Mouse (Mus musculus) heart, embryonic 13.5 days (tissue): Measurements from ENCODE around the gene St8sia1. TPM values are rescaled to one million over a fixed set of nuclear protein-coding genes. Genes with fewer than 3 reads are reported as not detected.
A peak's percentile ranks its signal among the peaks of the same experiment; 100 is the strongest.

Experiments used
- ATAC-seq: fragments of 200-750 bp; cut with Nextera tagmentation; 2 replicates; pipeline ENCODE4 v1.8.0; 2017; ENCODE audit warnings: moderate TSS enrichment; ENCODE audit not compliant: insufficient number of reproducible peaks, low FRiP score, low TSS enrichment; ENCODE audit errors: extremely low read depth
- H3K27ac ChIP-seq: fragments of 300-500 bp; sonication (generic); replicated peaks from 2 replicates; pipeline ENCODE4 v1.5.1; 2015; ENCODE audit warnings: moderate library complexity, mild to moderate bottlenecking, inconsistent platforms
- H3K27me3 ChIP-seq: fragments of 300-500 bp; sonication (generic); replicated peaks from 2 replicates; pipeline ENCODE4 v1.6.1; 2015; ENCODE audit warnings: mild to moderate bottlenecking, inconsistent platforms
- H3K36me3 ChIP-seq: fragments of 300-500 bp; sonication (generic); 2 replicates; pipeline ENCODE4 v1.6.1; 2015; ENCODE audit warnings: mild to moderate bottlenecking, inconsistent platforms
- H3K4me1 ChIP-seq: fragments of 300-500 bp; sonication (generic); 2 replicates; pipeline ENCODE4 v1.6.1; 2015; ENCODE audit warnings: inconsistent platforms
- H3K4me2 ChIP-seq: fragments of 300-500 bp; sonication (generic); 2 replicates; pipeline ENCODE4 v1.6.1; 2015; ENCODE audit warnings: inconsistent platforms, mild to moderate bottlenecking, moderate library complexity
- H3K4me3 ChIP-seq: fragments of 300-500 bp; sonication (generic); 2 replicates; pipeline ENCODE4 v1.5.1; 2015; ENCODE audit warnings: moderate library complexity, mild to moderate bottlenecking, inconsistent platforms
- H3K9ac ChIP-seq: fragments of 300-500 bp; sonication (generic); 2 replicates; pipeline ENCODE4 v1.6.1; 2015; ENCODE audit warnings: inconsistent platforms, mild to moderate bottlenecking, moderate library complexity
- H3K9me3 ChIP-seq: fragments of 300-500 bp; sonication (generic); 2 replicates; pipeline ENCODE4 v1.6.1; 2016; ENCODE audit warnings: inconsistent platforms
- WGBS: fragments of 180-500 bp; shearing (Covaris S2); methylation state at CpG from one replicate; pipeline ENCODE4 v1.1.7; 2015; ENCODE audit warnings: mixed read lengths; 5-methylcytosine and 5-hydroxymethylcytosine counted together
- polyA plus RNA-seq: library from polyadenylated mRNA; unstranded; fragments of >200 nt; fragmentation: Nextera tagmentation; extraction: Ambion mirVana; gene quantifications from 2 replicates; pipeline ENCODE4 v1.2.1, GENCODE M21; 2015

St8sia1 gene
- polyA plus RNA-seq, 1 experiment from 2014 or later: 2.0 TPM

GRCm38 (mm10) chr6:142779812-142780573 lies 184.3 kb downstream of the St8sia1 start:
- H3K36me3 ChIP-seq: peaks cover 14% of the 10 kb centered on the region
- H3K4me1 ChIP-seq: peaks cover 23% of the 10 kb centered on the region
- H3K9ac ChIP-seq: no peak overlapping the region
- H3K4me3 ChIP-seq: no peak overlapping the region
- H3K9me3 ChIP-seq: no peaks in the 10 kb centered on the region
- H3K27ac ChIP-seq: no peak overlapping the region
- no peak overlapping the region for H3K4me2 ChIP-seq
- no peaks in the 10 kb centered on the region for H3K27me3 ChIP-seq
- ATAC-seq: no peak
- WGBS: 65% methylated on average over 14 of the region's 14 CpGs

- Histone ChIP-seq H3K9me3 (no peaks in the 10 kb centered on the region), H3K4me1 (peaks cover 23% of the 10 kb centered on the region), H3K36me3 (peaks cover 22% of the 10 kb centered on the region), H3K27me3 (no peaks in the 10 kb centered on the region), H3K4me3 (no peak overlapping the region), H3K9ac (0 out of 2 replicates have a peak overlapping the region, but pooled peaks have one; percentile 24), H3K27ac (no peak overlapping the region), H3K4me2 (peak overlapping the region; percentile 28; the same call in 1 of the 2 replicates)
- no peak for ATAC-seq
- WGBS: 41% methylated on average over 11 of the region's 11 CpGs
These were observed 185.0 kb downstream of the St8sia1 start for GRCm38 (mm10) chr6:142779045-142779811.

- WGBS: 20% methylated on average over 4 of the region's 4 CpGs
- H3K27ac ChIP-seq: 0 out of 2 replicates have a peak overlapping the region, but pooled peaks have one; percentile 15
- no peak for ATAC-seq
These were observed 187.3 kb downstream of the St8sia1 start for GRCm38 (mm10) chr6:142776935-142777334.

GRCm38 (mm10) chr6:142773566-142773965 lies 190.7 kb downstream of the St8sia1 start:
- Histone ChIP-seq H3K9ac (no peak overlapping the region), H3K27ac (no peak overlapping the region), H3K4me3 (no peak overlapping the region), H3K4me1 (peaks cover 31% of the 10 kb centered on the region), H3K4me2 (no peak overlapping the region), H3K27me3 (no peaks in the 10 kb centered on the region), H3K36me3 (peaks cover 75% of the 10 kb centered on the region), H3K9me3 (no peaks in the 10 kb centered on the region)
- WGBS: 89% methylated on average over 5 of the region's 5 CpGs
- ATAC-seq: no peak

More at GRCm38 (mm10) chr6:142776935-142777334, 187.3 kb downstream of the St8sia1 start:
- Histone ChIP-seq H3K4me1 (peaks cover 23% of the 10 kb centered on the region), H3K4me3 (no peak overlapping the region), H3K9ac (no peak overlapping the region), H3K36me3 (peaks cover 45% of the 10 kb centered on the region), H3K9me3 (no peaks in the 10 kb centered on the region), H3K27me3 (no peaks in the 10 kb centered on the region), H3K4me2 (no peak overlapping the region)

- WGBS: 74% methylated on average over 4 of the region's 4 CpGs
- peaks cover 90% of the 10 kb centered on the region for H3K36me3 ChIP-seq
These were observed 192.6 kb downstream of the St8sia1 start for GRCm38 (mm10) chr6:142771643-142772042.

More at GRCm38 (mm10) chr6:142771643-142772042, 192.6 kb downstream of the St8sia1 start:
- no peak overlapping the region for H3K4me3 ChIP-seq
- H3K4me1 ChIP-seq: peaks cover 22% of the 10 kb centered on the region
- H3K9ac ChIP-seq: no peak overlapping the region
- no peak for ATAC-seq
- no peak overlapping the region for H3K4me2 ChIP-seq
- no peaks in the 10 kb centered on the region for H3K27me3 ChIP-seq
- H3K9me3 ChIP-seq: no peaks in the 10 kb centered on the region
- no peak overlapping the region for H3K27ac ChIP-seq

Other genes starting within 250 kb of the St8sia1 start
- 90.9 and 97.5 TPM in 2 replicates for gene Cmas, start 207.8 kb downstream of the St8sia1 start, polyA plus RNA-seq
- 0.07 TPM in 1 of 2 replicates, not detected in the other for gene Sult6b2, start 159.9 kb downstream of the St8sia1 start, polyA plus RNA-seq
- 16.5 and 18.1 TPM in 2 replicates for gene C2cd5, start 135.7 kb upstream of the St8sia1 start, polyA plus RNA-seq
- gene Etnk1, start 202.8 kb upstream of the St8sia1 start, polyA plus RNA-seq: 11.0 and 12.0 TPM in 2 replicates